ENCODE assay signal across 9 mouse cellular contexts in the genomic region with DNA sequence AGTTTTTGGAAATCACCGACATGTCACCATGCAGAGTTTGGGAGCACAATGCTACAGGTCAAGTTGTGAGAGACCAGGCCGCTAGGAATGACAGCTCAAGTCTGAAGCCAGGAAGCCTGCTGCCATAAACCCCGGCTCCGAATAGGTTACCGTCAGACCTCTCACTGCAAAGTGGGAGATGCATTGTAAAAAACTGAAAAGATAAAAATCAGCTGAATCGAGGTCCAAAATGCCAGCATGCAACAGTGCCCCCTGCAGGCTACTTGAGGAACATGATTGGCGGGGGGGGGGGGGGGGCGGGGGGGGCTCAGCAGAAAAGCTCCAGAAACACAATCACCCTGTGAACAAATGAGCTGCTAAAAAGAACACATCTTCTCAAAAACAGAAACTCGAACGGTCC. TPM values are rescaled to one million over a fixed set of nuclear protein-coding genes. Genes with fewer than 3 reads are reported as not detected.
DNase-seq lines count a peak whose midpoint lies in the region; ATAC-seq and TF ChIP-seq lines count a peak whose summit lies in the region.
"Had no signal": no experiment of that assay in that cellular context is flagged by ENCODE, and none has a peak within 500 bp of the region (broad histone marks: within the 10 kb centered on the region; RNA-seq: fewer than 3 reads in every experiment).

No protein-coding gene starts in this region.

- 30% methylated on average over 10 of the region's 10 CpGs for WGBS in heart, adult 2 months
- WGBS in heart, embryonic 12.5 days = 48% methylated on average over 10 of the region's 10 CpGs
- 27% methylated on average over 10 of the region's 10 CpGs for WGBS in midbrain, embryonic 15.5 days
- WGBS in midbrain, embryonic 16.5 days = 31% methylated on average over 9 of the region's 10 CpGs

- H3K79me2 ChIP-seq in heart, adult 2 months (replicated peaks; ENCODE audit: control insufficient read depth, insufficient read depth, low read length) = no peaks in the 10 kb centered on the region

- no peaks in the 10 kb centered on the region for H3K27me3 ChIP-seq in heart, adult 2 months (ENCODE audit: control insufficient read depth, insufficient read depth, low read length)
- H3K27me3 ChIP-seq in heart, embryonic 12.5 days (replicated peaks) = peaks cover 9% of the 10 kb centered on the region; the same call in 1 of the 2 replicates
- H3K27me3 ChIP-seq in midbrain, embryonic 15.5 days (replicated peaks) = no peaks in the 10 kb centered on the region
- no peaks in the 10 kb centered on the region for H3K27me3 ChIP-seq in midbrain, embryonic 16.5 days (ENCODE audit: control insufficient read depth, insufficient read depth, low read depth, low read length)
- no peaks in the 10 kb centered on the region for H3K27me3 ChIP-seq in splenic B cell, adult 2 months (ENCODE audit: control insufficient read depth, insufficient read depth, low read length, poor library complexity, severe bottlenecking)

- intact Hi-C loops in heart, adult 2 months (cut with DNase I) = loop anchor here (5.0 kb wide), 2 partner anchors 346 to 686 kb away; no protein-coding TSS in a partner anchor

- no peak for TF ChIP-seq POLR2A in heart, adult 2 months (IDR thresholded peaks at IDR 0.05; ENCODE audit: insufficient read depth, low read depth, low read length)
- TF ChIP-seq POLR2A in cortical plate, adult 2 months (IDR thresholded peaks at IDR 0.05; ENCODE audit: extremely low read depth, insufficient read depth, low read length) = no peak

- DNase-seq in heart, adult 2 months = no peak
- peak; percentile 36 for DNase-seq in splenic B cell, adult 2 months (ENCODE audit: low read depth, low spot score)
- no peak for DNase-seq in thymus, postnatal 14 days
- DNase-seq in heart, adult 9 months (ENCODE audit: low spot score in 2 of 2) = no peak

- no peaks in the 10 kb centered on the region for H3K36me3 ChIP-seq in heart, adult 2 months (ENCODE audit: control insufficient read depth, insufficient read depth, low read length)
- no peaks in the 10 kb centered on the region for H3K36me3 ChIP-seq in heart, embryonic 12.5 days
- no peaks in the 10 kb centered on the region for H3K36me3 ChIP-seq in midbrain, embryonic 15.5 days (replicated peaks)
- no peaks in the 10 kb centered on the region for H3K36me3 ChIP-seq in midbrain, embryonic 16.5 days (ENCODE audit: control insufficient read depth, insufficient read depth, low read length)
- H3K36me3 ChIP-seq in splenic B cell, adult 2 months (ENCODE audit: control insufficient read depth, insufficient read depth, low read length, poor library complexity, severe bottlenecking) = no peaks in the 10 kb centered on the region

- peak; percentile 50 for TF ChIP-seq CTCF in heart, adult 2 months (IDR thresholded peaks at IDR 0.05)
- TF ChIP-seq CTCF in cortical plate, adult 2 months (IDR thresholded peaks at IDR 0.05; ENCODE audit: extremely low read depth, insufficient read depth, low read length) = peak; percentile 56

- no peaks in the 10 kb centered on the region for H3K9me3 ChIP-seq in heart, embryonic 12.5 days (replicated peaks)
- H3K9me3 ChIP-seq in midbrain, embryonic 15.5 days = no peaks in the 10 kb centered on the region
- no peaks in the 10 kb centered on the region for H3K9me3 ChIP-seq in midbrain, embryonic 16.5 days (replicated peaks; ENCODE audit: control insufficient read depth, low read length, poor library complexity, severe bottlenecking)

- TF ChIP-seq EP300 in heart, adult 2 months (IDR thresholded peaks at IDR 0.05; ENCODE audit: insufficient read depth, low read depth, low read length) = no peak

- H3K27ac ChIP-seq in heart, adult 2 months = no peak overlapping the region
- no peak overlapping the region for H3K27ac ChIP-seq in heart, embryonic 12.5 days (ENCODE audit: poor library complexity, severe bottlenecking)
- H3K27ac ChIP-seq in midbrain, embryonic 15.5 days = 0 out of 2 replicates have a peak overlapping the region, but pooled peaks have one; percentile 4
- no peak overlapping the region for H3K27ac ChIP-seq in midbrain, embryonic 16.5 days (ENCODE audit: low read length)
- H3K27ac ChIP-seq in cortical plate, adult 2 months (ENCODE audit: insufficient read depth, low read length) = no peak overlapping the region

- H3K4me2 ChIP-seq in heart, embryonic 12.5 days = no peak overlapping the region
- H3K4me2 ChIP-seq in midbrain, embryonic 15.5 days = no peak overlapping the region
- H3K4me2 ChIP-seq in midbrain, embryonic 16.5 days (ENCODE audit: low read length) = no peak overlapping the region

- H3K4me3 ChIP-seq in heart, adult 2 months = no peak overlapping the region
- no peak overlapping the region for H3K4me3 ChIP-seq in heart, embryonic 12.5 days
- no peak overlapping the region for H3K4me3 ChIP-seq in midbrain, embryonic 15.5 days
- no peak overlapping the region for H3K4me3 ChIP-seq in midbrain, embryonic 16.5 days (ENCODE audit: low read depth, low read length)
- no peak overlapping the region for H3K4me3 ChIP-seq in cortical plate, adult 2 months (ENCODE audit: insufficient read depth, low read length)

- ATAC-seq in heart, embryonic 12.5 days (ENCODE audit: insufficient number of reproducible peaks, low FRiP score) = no peak
- ATAC-seq in midbrain, embryonic 15.5 days (replicated peaks) = no peak
- ATAC-seq in midbrain, embryonic 16.5 days = no peak

- H3K9ac ChIP-seq in heart, adult 2 months (ENCODE audit: low read depth, low read length) = no peak overlapping the region
- H3K9ac ChIP-seq in heart, embryonic 12.5 days = no peak overlapping the region
- H3K9ac ChIP-seq in midbrain, embryonic 15.5 days = no peak overlapping the region
- no peak overlapping the region for H3K9ac ChIP-seq in midbrain, embryonic 16.5 days (ENCODE audit: low read depth, low read length)

- H3K4me1 ChIP-seq in heart, adult 2 months (ENCODE audit: control insufficient read depth, insufficient read depth, low read length) = no peaks in the 10 kb centered on the region
- H3K4me1 ChIP-seq in heart, embryonic 12.5 days (replicated peaks) = peaks cover 17% of the 10 kb centered on the region
- peaks cover 15% of the 10 kb centered on the region for H3K4me1 ChIP-seq in midbrain, embryonic 15.5 days
- H3K4me1 ChIP-seq in midbrain, embryonic 16.5 days (ENCODE audit: control insufficient read depth, insufficient read depth, low read length) = peaks cover 10% of the 10 kb centered on the region
- H3K4me1 ChIP-seq in cortical plate, adult 2 months (ENCODE audit: control insufficient read depth, insufficient read depth, low read length) = no peaks in the 10 kb centered on the region

RNA-seq across cellular contexts. Expression of a gene that starts 13.7 kb away (rescaled TPM):
- not detected for total RNA-seq in heart, adult 2 months (2021)
- 0.04 TPM in 1 of 2 replicates, not detected in the other for polyA plus RNA-seq in heart, adult 2 months (2012; rRNA removed)
- 0.80 and 1.0 TPM in 2 replicates for polyA plus RNA-seq in heart, embryonic 12.5 days (2016; fragmentation: Nextera tagmentation; extraction: Ambion mirVana)
- polyA plus RNA-seq in midbrain, embryonic 15.5 days (2015; fragmentation: Nextera tagmentation; extraction: Ambion mirVana) = 0.45 and 0.49 TPM in 2 replicates
- polyA plus RNA-seq in midbrain, embryonic 16.5 days (2015; fragmentation: Nextera tagmentation; extraction: Ambion mirVana) = 0.34 and 0.65 TPM in 2 replicates
- polyA plus RNA-seq in cortical plate, adult 2 months (2012; rRNA removed) = 0.04 and 0.06 TPM in 2 replicates
- polyA plus RNA-seq: large intestine, adult 2 months had no signal

RNA-seq across cellular contexts. Expression of a gene that starts 18.3 kb away (rescaled TPM):
- total RNA-seq in heart, adult 2 months (2021) = under 1 TPM in 1 of 2 experiments, not detected in 1; 0.75 TPM
- polyA plus RNA-seq in heart, adult 2 months (2012; rRNA removed) = 0.45 and 0.73 TPM in 2 replicates
- polyA plus RNA-seq in heart, embryonic 12.5 days (2016; fragmentation: Nextera tagmentation; extraction: Ambion mirVana) = 90.6 and 92.7 TPM in 2 replicates
- 28.3 and 31.9 TPM in 2 replicates for polyA plus RNA-seq in midbrain, embryonic 15.5 days (2015; fragmentation: Nextera tagmentation; extraction: Ambion mirVana)
- polyA plus RNA-seq in midbrain, embryonic 16.5 days (2015; fragmentation: Nextera tagmentation; extraction: Ambion mirVana) = 19.4 and 24.5 TPM in 2 replicates
- polyA plus RNA-seq in cortical plate, adult 2 months (2012; rRNA removed) = 0.61 and 0.92 TPM in 2 replicates

Comparison
In these comparisons a context has a peak if more than half of its experiments do, and no peak if none do; other contexts are left out.
1. RNA of a gene that starts 18.3 kb away (polyA plus RNA-seq): 90.6 to 92.7 TPM in heart, embryonic 12.5 days, 28.3 to 31.9 TPM in midbrain, embryonic 15.5 days and 19.4 to 24.5 TPM in midbrain, embryonic 16.5 days; 0.61 to 0.92 TPM in cortical plate, adult 2 months and 0.45 to 0.73 TPM in heart, adult 2 months; every median in the first group is over 10 times any median in the second.